Mouse (Mus musculus) right cerebral cortex, postnatal 14 days (tissue): ENCODE results near the gene Mif4gd.

ENCODE experiments used
- DNase-seq: peaks from one replicate; pipeline ENCODE4 v3.0.0; 2022

Mif4gd gene

DNA sequence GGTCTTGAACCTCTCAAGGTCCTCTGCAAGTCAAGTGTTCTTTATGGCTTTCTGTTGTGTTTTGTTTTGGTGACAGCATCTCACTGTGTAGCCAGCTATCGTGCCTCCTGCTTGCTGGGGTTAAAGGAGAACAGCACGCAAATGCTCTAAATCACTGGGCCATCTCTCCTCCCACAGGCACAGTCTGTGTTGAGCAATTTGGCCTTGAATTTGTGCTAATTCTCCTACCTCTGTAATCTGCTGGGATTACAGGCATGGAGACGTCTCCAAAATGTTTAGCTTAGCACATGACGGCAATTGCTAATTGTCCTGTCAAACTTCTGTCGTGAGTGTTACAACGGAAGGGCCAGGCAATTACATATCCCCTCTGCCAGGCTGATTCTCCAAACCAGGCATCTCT is 1.6 kb downstream of the Mif4gd start:
- no peak for DNase-seq

DNA sequence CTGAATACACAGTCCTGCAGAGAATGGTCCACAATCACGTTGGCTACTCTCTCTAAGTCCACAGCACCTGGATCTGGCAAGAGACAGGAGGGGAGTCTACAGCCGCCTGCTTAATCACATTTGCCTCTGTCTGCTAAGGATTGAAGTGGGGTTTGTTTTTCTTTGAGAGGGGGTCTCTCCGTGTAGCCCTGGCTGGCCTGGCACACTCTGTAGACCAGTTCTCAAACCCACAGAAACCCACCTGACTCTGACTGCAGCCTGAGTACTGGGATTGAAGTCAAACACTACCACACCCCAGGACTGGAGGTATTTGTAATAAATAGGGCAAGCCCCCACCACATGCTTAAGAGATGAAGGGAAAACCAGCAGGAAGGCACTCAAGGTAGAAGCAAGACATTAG is 3.2 kb downstream of the Mif4gd start:
- DNase-seq, result no peak

DNA sequence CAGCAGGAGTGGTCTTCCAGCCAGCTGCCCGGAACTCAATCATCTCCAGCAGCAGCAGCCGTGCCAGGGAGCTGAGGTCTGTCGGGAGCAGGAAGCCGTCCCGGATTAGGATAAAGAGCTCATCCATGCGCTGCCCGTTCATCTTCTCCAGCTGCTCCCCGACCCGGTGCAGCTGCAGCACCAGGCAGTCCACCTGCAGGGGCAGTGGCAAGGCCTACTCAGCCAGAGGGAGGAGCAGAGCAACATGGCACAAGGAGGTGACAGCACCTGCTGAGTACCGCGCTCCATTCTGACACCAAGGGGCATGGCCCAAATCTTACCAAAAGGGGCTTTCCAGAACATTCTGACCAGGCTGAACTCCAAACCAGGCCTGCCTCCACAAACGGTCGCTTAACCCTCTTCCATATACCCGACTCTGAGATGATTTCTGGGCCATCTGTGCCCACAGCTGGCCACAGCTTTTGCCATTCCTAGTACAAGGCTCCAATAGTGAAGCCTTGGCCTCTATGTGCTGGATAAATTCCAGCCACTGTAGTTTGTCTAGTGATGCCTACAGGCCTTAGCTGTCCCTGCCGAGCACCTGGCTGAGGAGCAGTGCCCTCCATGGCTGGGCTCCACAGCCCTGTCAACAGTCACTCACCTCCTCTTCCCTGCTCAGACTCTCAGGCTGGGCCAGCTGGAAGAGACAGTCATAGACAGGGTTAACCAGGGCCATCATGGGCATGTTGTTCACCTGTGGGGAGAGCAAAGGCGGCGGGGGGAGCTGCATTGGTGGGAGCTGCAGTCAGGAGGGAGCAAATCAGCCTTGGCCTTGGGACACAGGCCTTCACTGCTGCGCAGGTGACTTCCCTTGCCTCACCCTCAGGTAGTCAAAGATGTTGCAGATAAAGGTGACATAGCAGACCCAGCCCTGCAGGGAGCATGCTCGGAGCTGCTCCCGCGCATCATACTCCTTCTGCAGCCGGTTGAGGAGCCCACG is 4.1 kb downstream of the Mif4gd start:
- DNase-seq, result no peak

DNA sequence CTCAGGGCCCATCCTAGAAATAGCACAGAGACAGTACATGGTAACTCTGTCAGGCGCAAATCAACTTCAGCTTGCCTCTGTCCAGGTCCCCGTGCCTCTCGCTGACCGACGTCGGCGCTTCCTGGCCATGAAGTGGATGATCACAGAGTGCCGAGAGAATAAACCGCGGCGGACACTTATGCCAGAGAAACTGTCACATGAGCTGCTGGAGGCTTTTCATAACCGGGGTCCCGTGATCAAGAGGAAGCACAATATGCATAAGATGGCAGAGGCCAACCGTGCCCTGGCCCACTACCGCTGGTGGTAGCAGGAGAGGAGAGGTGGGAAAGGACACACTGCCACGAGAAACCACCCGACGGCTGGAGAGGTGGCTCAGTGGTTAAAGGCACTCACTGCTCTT is 6.0 kb downstream of the Mif4gd start:
- no peak for DNase-seq

DNA sequence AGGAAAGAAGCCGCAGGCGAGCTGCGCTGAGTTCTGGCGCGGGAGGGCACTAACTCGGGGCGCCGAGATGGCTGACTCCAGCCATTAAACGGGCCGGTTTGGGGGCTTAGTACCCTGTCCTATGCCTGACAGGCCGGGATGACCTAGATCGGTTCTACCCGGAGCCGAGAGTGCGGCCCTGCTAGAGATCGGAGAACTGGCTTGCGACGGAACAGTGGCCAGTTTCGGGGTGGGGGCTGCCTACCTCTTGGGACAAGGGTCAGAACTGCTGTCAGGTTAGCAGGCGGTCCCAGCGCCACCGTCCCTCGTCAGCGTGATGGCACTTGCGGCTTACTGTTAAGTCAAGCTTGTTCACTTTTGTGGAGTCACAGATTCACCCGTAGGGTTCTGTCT is 8.5 kb downstream of the Mif4gd start:
- DNase-seq, result no peak

DNA sequence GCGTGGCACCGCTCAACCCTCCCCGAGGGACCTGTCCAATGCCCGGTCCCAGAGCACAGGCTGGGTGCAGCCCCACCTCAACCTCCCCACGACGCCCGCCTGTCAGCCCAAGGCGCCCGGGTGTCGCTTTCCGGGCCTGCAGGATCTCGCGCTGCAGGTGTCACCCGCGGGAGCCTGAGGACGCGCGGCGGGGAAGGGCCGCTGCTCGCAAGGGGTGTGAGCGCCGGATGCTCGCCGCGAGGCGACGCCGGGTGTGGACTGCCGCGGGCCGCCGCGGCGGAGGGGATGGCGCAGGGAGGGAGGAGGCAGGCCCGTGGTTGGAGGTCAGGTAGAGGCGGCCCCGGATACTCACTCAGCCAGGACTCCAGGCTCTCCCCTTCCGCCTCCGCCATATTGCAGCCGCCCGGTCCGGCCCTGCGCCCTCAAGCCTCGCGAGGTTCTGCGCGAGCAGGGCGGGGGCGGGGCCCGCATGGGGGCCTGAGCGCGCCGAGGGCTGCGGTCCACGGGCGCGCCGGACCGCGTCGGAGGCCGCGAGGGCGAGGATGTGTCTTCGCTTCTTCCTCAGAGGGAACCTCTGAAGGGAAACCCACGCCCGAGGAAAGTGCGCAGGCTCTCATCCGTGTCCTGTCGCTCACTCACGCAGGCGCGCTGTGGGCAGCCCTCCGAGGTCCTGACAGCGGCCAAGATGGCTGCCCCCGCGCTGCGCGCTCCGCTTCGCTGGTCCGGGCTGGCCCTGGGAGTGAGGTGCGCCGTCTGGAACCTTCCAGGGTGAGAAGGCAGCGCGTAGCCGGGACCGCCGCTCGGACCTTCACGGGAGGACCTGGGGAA is 9.1 kb downstream of the Mif4gd start, which contains the start of the genes Mrps7 and Gga3:
TSS of gene Mrps7 (plus strand) at position 450 of the 828 bp plus-strand sequence.
TSS of gene Gga3 (minus strand) at position 576 of the 828 bp plus-strand sequence.
- peak; percentile 90 for DNase-seq

DNA sequence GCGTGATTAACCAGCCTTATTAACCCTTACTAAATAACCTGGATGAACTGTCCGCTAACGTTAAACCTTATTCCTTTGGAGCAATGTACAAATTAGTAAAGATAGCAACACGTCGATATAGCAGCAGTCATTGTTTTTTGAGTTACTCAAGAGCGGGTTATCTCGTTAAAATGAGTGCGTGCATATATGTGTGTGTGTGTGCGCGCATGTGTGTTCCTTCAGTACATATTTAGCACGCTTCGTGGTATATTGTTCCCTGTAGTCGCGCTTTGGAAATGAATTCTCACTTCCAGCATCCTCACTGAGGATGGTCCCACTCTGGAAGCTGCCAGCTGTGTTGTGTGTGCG is 9.7 kb downstream of the Mif4gd start:
- DNase-seq, result no peak

DNA sequence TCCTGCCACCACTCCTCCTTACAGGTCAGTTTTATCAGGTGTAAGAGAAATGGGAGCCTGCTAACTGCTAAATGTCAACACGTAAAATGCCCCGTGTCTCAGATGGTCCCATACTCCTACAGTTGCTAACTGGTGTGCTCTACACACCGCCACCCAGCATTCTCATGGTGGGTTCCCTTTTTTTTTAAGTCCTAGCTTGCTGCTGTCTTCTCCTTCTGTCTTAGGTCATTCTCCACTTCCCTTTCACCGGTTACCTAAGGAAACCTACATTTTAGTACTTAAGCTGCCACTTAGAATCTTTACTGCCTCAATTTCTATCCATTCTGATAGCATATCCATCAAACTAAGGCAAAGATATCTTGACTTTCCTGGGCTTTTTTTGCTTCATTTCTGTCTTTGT is 11.6 kb downstream of the Mif4gd start:
- no peak for DNase-seq

DNA sequence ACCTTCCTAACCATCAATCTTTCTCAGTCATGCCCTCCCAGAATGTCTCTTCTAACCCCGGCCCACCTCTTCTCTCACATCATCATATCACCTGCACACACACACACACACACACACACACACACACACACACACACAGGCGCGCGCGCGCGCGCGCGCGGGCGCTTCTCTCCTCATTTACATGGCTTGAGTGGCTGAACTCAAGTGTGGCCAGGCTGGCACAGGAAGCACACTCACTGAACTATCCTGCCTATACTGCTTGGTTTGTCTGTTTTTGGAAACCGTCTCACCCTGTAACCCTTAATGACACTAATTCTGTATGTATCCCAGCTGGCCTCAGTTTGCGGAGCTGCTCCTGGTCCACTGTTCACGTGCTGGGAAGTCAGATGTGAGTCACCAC is 12.0 kb downstream of the Mif4gd start:
- DNase-seq, result no peak

DNA sequence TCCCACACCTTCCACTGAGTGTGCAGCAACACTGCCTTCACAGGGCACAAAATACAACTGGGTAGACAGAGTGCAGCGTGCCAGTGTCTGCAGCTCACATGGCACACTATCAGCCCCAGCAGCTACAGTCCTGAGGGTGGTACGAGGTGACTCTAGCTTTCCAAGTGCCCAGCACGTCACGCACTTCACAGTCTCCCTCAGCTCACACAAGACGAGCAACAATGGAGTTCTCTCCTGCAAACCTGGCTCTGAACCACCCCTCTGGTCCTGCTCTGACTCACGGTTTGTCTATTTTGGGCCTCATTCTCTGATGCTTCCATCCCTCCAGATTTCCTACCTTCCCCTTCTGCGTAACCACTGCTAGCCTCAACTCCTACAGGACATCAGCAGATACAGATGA is 13.0 kb downstream of the Mif4gd start:
- no peak for DNase-seq

DNA sequence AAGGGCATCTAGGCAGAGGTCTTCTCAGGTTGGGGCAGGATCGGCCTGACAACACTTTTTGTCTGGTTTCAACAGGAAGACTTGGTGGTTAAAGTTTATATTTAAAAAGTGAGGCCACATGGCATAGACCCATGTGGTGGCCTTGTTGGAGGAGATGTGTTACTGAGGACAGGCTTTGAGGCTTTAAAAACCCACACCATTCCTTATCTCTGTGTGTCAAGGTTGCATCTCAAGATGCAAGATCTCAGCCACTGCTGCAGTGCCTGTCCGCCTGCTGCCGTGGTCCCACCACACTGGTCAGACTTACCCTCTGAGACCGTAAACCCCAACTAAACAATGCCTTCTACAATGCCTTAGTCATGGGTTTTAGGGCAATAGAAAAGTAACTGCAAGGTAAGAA is 14.5 kb downstream of the Mif4gd start:
- no peak for DNase-seq

DNA sequence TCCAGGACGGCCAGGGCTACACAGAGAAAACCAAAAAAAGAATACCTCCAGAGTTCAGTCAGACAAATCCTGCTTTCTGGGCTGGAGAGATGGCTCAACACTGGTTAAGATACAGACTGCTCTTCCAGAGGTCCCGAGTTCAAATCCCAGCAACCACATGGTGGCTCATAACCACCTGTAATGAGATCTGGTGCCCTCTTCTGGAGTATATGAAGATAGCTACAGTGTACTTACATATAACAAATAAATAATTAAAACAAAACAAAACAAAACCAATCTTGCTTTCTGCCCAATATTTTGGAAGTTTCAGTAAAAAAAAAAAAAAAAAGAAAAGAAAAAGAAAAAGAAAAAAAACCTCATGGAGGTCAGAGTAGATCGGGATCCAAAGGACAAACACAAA is 17.6 kb downstream of the Mif4gd start:
- DNase-seq, result no peak

DNA sequence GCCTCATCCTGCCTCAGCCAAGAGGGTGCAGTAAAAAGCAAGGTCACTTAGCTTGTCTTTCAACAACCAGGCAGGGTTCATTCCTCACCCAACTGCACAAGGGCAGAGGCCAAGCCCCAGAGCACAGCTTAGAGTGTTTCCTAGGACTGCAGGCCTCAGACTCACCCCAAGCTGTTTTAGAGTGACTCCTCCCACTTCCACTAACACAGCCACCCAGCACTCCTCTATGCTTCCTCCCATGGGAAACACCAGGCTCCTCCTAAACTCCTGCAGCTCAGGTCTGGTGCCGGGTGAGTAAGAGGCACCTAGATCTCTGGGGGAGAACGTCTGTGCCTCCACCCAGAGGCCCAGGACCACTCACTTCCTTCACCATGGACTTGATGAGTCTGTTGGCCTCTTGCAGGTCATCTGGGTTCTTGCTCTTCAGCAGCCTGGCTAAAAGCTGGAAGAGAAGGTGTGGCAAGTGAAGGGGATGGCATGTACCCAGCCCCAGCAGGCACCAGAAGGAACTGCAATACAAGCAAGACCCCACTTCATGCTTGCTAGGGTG is 22.2 kb downstream of the Mif4gd start:
- no peak for DNase-seq

DNA sequence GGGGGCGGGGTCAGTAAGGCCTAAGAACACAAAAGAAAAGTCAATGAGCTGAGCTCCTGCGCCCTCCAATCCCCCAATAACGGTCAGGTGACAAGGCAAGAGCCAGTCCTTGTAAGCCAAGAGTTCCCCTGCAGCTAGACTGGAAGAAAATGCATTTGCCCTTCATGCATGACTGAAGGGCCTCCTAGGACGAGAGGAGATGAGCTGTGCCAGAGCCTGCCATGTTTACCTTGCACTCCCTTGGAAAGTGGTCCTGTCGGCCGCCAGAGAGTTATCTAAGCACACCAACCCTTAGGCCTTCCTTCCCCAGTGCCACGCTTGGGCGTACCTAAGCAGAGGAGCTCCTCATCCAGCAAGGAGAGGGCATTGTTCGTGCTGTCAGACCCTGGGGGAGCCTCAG is 24.8 kb downstream of the Mif4gd start:
- no peak for DNase-seq

DNA sequence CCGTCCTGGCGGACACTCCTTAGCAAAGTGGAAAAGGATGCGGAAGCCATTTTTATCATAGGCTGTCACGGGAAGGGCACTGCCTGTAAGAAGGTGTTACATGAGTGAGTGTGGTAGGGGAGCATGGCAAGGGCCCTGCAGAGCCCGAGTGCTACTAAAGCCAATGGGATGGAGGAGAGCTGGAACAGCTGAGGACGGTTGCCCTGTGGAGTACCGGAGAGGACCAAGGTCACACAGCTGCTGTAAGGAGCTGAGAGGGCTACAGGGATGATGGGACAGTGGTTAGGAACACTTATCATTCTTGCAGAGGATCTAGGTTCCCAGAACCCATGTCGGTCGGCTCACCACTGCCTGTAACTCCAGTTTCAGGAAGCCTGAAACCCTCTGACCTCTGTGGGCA is 26.4 kb downstream of the Mif4gd start:
- no peak for DNase-seq

DNA sequence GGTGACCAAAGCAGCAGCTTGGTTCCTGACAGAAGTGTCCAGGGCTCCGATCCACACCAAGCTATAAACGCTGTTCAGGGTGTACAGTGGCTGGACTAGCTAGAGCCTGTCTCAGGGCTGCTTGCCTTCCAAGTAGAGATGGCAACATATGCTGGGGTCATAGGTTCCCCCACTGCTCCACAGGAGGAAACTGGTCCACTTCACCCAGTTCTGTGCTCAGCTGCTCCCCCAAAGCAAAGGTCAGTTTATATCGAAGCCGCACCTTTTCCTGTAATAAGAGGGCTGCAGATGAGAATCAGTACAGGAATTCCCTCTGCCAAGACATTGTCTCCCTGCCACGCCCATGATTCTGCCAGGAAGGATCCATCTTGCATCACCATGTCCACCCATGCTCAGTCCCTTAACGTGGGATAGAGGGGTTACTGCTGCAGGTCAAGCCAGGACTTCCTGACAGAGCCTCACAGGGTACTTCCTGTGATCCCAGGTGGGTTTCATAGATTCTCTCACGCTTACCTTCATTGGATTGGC is 27.1 kb downstream of the Mif4gd start:
- DNase-seq, result no peak

DNA sequence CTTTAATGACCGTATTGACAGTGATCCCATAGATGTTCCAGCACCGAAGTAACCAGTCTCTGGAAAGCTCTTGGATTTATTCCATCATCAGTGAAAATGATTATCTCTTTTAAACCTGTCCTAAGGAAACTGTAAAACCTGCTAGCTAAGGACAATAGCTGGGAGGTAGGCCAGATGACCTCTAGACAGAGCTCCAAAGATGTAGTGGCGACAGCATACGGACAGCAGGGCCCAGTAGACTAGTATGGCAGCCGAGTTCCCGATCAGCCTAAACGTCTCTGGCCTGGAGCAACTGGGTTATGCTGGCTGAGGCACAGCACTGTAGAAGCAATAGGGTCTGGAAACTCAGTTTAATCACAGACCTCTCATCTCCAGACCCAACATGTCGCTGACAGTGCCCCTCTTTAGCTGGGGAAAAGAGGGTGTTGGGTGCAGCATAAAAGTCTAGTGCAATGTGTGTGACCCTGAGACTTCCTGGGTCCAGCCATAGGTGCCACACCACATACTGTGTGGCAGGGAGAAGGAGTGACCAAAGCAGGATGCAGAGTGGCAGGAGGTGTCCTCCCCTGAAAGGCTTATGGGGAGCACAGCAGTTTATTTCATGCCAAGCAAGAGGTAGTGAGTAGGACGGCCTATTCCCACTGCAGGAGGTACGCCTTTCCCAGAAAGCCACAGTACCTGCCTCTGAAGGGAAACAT is 28.2 kb downstream of the Mif4gd start:
- no peak for DNase-seq

DNA sequence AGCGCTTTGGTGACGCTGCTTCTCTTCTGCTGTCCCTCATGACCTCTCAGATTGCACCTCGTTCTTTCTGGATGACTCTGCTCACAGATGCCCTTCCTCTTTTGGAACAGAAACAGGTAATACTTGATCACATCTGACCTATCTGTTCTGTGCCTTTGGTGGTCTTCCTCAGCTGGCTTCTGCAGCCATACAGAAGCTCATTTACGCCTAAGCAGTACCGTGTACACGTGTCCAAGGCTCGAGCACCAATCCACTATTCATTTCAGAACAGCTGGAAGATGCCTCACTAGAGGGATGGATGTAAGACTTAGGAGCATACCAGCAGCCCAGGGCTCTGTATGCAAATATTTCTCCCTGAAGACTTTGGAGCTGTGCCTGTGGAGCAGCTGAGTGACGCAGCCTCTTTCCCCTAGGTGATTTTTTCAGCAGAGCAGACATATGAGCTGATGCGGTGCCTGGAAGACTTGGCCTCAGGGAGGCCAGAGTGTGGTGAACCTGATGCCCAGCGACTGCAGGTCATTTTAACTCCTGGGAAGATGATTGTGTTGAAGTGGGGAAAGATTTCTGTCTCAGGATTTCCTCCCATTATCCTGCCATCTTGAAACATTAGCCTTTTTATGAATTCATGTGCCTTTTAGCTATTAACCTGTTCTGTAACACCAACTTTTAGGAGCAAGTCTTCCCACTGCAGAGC is 29.7 kb downstream of the Mif4gd start:
- DNase-seq, result no peak

DNA sequence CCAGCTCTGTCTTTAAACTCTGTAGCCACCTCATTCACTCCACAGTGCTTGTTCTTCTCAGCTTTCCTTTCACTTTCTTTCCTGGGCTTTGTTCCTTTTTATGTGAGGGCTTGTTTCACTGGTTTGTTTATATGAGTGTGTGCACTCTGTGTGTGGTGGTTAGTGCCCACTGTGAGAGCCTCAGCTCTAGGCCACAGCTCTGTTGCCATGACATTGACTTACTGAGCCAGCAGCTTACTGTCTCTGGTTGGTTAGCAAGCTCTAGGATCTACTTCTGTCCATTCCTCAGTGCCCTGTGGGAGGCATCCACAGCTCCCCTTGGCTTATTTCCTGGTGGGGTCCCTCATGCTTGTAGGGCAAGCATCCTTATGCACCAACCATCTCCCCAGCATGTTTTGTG is 33.7 kb downstream of the Mif4gd start:
- no peak for DNase-seq

DNA sequence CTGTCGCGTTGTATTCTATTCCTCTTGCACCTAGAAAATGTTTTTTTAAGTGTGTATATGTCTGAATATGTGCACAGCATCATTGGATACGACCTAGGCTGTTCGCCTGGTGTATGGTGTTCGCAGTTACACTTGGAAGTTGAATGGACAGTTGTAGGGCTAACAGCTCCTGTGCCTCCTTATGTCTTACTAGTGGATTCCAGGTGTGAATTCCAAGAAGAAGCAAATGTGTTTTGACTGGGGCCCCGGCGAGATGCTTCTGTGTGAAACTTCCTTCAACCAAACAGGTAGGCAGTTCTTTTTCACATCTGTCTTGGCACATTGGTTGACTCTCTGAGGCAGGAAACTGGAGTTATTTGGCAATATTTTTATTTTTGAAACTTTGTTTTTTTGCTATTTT is 47.8 kb downstream of the Mif4gd start:
- no peak for DNase-seq

DNA sequence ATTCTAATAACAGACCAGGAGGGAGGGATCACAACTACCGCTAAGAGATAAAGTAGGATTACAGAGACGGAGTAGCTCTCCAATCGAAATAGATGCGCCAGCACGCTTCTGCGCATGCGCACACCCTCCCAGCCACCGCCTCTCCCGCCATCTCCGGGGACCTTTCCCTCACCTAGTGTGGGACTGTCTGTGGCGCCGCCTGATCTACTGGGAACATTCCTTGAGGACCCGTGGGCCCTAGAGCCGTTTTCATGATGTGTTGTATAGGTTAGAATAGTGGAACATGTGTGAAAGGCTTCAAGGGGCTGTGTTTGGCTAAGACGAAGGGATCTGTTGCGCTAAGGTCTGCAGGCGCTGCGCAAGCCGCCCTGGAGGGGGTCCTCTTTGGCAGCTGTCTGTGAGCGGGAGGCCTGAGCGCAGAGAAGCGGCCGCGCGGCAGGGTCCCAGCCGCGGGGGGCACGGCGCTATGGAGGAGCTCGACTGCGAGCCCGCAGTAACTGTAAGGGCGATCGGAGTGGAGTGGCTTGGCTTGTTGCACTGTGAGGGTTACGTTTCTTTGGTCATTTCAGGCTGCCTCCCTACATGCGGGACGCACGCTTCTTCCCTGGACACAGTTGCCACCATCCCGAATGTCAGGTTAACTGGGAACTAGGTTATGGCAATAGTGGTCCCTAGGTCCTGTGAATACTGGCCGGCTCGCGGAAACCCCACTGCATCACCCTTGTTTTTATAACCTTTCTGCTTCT is 48.5 kb downstream of the Mif4gd start, which contains the start of gene Nup85:
TSS of gene Nup85 (plus strand) at position 371 of the 746 bp plus-strand sequence.
- DNase-seq, result peak; percentile 99
